Mouse (Mus musculus): ENCODE data around the gene Calm5.
"Not testable (repeated sequence)": the region's sequence is repeated elsewhere in the genome, so short reads cannot be mapped to it uniquely, and the experiment has no call there.

The Calm5 gene

DNA sequence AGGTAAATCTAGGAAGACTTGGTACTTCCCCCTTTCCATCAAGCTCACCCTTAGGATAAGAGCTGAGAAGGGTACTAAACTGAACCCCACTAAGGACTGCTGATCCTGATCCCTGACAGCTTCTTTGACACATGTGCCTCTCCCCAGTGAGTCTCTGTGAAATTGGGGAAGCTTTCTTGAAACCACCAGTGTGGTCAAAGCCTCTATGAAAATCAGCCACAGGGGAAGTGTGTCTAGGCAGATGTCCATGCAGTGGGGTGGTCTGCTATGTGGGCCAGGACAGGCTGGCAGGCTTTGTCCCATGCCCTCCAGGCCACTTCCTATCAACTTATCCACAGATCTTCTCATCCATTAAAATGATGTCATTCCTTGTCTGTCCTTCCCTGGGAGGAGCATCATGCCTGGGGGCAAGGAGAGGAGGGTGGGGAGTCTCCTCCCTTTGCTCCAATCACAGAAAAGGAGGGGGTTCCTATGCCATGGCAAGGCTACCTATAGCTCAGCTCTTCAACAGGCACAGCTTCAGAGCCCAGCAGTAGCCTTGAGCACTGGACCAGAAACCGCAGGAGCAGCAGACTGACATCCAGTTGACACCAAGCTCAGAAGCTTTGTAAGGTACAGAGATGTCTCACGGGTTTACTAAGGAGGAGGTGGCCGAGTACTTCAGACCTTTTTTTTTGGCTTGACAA is at the start of gene Calm5:
Calm5 (plus strand) TSS at position 526 of the 686 bp plus-strand sequence.
- in situ Hi-C loops (cut with MboI; ENCODE audit: low pct_unique_long_range_greater_than_20kb in 1 of 2, low sequenced_read_pairs in 2 of 2, unreplicated experiment in 1 of 2): not testable (repeated sequence)

DNA sequence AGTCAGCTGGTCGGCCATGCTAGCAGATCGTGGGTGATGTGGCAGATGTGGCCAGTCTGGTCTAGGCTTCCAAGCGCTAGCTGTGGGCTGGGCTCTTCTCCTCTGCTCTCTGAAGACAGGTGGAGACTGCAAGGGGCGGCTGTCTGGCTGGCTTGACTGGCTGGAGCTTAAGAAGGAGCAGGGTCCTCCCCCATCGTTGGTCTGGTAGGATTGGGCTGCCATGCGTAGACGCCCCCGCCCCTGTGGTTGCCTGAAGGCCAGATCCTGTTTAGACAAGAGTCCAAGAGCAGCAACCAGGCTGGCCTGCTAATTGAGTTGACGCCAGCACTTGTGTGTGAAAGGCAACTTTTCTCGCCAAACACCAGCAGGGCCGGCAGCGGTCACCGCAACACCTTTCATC is 49.8 kb upstream of the Calm5 start, which contains the start of gene Calml3:
Calml3 (minus strand) TSS at position 131 of the 400 bp plus-strand sequence.
- in situ Hi-C loops (cut with MboI; ENCODE audit: low pct_unique_long_range_greater_than_20kb in 1 of 2, low sequenced_read_pairs in 2 of 2, unreplicated experiment in 1 of 2): no loop called here

DNA sequence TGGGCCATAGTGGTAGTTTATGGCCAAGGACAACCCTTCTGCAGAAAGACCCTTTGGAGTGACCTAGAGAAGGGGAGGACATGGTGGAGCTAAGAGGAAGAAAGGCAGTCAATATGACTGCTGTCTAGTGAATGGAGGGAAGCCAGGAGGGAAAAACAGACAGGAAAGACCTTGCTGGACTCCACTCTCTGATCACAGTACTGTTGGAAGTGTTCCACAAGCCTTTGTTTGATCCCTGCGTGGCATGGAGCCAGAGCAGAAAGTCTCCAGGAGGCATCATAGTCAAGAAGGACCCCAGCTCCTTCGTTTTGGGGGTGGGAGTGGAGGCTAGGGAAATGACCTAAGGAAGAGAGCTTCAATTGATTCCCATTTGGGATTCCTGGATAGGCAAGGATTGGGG is 48.8 kb upstream of the Calm5 start:
- in situ Hi-C loops (cut with MboI; ENCODE audit: low pct_unique_long_range_greater_than_20kb in 1 of 2, low sequenced_read_pairs in 2 of 2, unreplicated experiment in 1 of 2): no loop called here

GRCm38 (mm10) chr13:3805638-3806037 is 48.3 kb upstream of the Calm5 start:
- in situ Hi-C loops (cut with MboI; ENCODE audit: low pct_unique_long_range_greater_than_20kb in 1 of 2, low sequenced_read_pairs in 2 of 2, unreplicated experiment in 1 of 2): no loop called here

DNA sequence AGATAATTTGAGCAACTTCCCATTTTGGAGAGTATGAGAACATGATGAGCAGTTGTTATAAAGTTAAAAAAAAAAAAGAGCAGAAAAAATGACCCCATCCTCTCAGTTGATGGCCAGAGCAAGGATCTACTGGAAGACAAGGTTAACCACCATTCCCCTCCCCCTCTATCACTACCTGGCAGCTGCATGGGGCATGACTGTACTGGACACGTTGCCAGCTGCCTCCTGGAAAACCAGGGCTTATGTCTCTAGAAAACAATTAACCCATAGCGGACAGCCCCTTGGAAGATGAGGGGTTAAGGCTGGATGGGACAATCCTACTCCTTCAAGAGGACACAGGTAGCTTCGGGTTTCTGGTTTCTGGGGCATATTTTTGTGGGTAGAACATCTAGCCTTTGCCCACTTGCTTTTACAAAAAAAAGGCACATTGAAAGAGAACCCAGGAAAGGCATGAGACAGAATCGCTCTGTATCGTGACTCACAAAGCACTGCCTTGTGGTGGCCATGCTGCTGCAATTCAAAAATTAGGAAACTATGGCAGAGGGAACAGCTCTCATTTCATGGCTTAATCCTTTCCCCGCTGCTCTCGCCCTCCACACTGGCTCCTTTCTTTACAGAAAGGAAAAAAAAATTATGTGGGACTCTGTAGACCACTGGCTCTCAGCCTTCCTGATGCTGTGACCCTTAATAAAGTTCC is 46.7 kb upstream of the Calm5 start:
- in situ Hi-C loops (cut with MboI; ENCODE audit: low pct_unique_long_range_greater_than_20kb in 1 of 2, low sequenced_read_pairs in 2 of 2, unreplicated experiment in 1 of 2): no loop called here

DNA sequence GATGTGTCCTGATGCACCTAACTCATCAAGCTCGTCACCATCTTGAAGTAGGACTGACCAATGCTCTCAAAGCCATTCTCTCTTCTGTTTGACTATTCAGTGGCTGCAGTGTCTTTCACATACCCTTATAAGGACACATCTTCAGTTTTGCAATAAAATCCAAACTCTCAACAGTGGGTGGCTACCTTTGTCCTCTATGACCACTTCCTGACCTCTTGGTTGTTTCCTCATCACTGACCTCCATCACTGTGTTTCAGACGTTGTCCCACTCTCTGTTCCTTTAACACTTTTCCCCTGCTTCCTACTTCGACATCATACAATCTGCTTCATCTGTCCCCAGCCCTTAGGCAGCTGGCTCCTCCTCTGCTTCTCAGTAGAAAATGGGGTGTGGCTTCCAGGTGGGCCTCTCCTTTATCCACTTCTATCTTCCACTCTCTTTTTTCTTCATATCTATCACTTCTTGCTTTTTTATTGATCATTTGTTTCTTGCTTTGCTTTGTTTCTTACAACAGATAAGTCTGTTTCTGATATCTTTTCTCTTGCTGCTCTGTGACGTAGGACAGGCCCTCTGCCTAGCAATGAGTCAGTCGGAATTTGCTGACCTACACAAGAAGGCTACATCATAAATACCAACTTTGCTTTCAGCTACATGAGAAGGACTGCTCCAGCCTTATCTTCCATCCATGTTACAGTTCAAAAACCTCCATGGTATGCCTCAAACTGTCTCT is 35.8 kb upstream of the Calm5 start:
- in situ Hi-C loops (cut with MboI; ENCODE audit: low pct_unique_long_range_greater_than_20kb in 1 of 2, low sequenced_read_pairs in 2 of 2, unreplicated experiment in 1 of 2): no loop called here

DNA sequence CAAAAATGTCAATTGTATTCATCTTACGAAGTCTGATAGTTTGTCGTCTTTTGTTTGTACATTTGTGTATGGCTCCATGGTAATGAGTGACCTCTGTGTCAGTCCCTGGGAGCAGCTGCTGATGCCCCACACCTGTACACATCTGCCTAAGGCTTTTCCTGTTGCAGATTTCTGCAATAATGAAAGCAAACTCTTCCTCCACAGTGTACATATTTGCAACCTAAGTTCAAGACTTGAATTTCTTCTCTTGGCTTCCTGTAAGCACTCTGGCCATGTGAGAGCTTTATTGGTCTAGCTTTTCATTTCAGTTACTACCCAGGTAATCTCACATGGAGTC is 35.3 kb upstream of the Calm5 start:
- in situ Hi-C loops (cut with MboI; ENCODE audit: low pct_unique_long_range_greater_than_20kb in 1 of 2, low sequenced_read_pairs in 2 of 2, unreplicated experiment in 1 of 2): no loop called here

DNA sequence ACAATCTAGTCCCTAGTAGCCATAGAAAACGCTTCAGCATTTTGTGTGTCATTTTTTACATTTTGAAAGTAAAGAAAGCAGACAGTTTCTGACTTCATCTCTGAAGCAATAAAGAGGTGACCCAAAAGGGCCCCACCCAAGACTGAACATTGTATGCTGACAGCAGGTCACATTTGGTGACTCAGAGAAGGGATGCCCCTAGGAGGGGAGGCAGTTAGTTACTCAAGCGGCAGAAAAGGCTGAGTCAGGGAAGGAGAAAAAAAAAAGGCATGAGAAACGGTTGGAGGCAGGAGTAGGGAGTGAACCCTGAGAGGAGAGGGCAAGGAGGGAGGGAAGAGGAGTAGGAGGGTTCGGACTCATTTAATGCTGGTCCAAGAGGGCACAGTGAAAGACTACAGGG is 31.9 kb upstream of the Calm5 start:
- in situ Hi-C loops (cut with MboI; ENCODE audit: low pct_unique_long_range_greater_than_20kb in 1 of 2, low sequenced_read_pairs in 2 of 2, unreplicated experiment in 1 of 2): no loop called here

GRCm38 (mm10) chr13:3825726-3826125 is 28.2 kb upstream of the Calm5 start:
- in situ Hi-C loops (cut with MboI; ENCODE audit: low pct_unique_long_range_greater_than_20kb in 1 of 2, low sequenced_read_pairs in 2 of 2, unreplicated experiment in 1 of 2): no loop called here

GRCm38 (mm10) chr13:3831546-3831945 is 22.4 kb upstream of the Calm5 start:
- in situ Hi-C loops (cut with MboI; ENCODE audit: low pct_unique_long_range_greater_than_20kb in 1 of 2, low sequenced_read_pairs in 2 of 2, unreplicated experiment in 1 of 2): no loop called here

- in situ Hi-C loops (cut with MboI; ENCODE audit: low pct_unique_long_range_greater_than_20kb in 1 of 2, low sequenced_read_pairs in 2 of 2, unreplicated experiment in 1 of 2): no loop called here
These were observed 22.0 kb upstream of the Calm5 start for GRCm38 (mm10) chr13:3831994-3832393.

DNA sequence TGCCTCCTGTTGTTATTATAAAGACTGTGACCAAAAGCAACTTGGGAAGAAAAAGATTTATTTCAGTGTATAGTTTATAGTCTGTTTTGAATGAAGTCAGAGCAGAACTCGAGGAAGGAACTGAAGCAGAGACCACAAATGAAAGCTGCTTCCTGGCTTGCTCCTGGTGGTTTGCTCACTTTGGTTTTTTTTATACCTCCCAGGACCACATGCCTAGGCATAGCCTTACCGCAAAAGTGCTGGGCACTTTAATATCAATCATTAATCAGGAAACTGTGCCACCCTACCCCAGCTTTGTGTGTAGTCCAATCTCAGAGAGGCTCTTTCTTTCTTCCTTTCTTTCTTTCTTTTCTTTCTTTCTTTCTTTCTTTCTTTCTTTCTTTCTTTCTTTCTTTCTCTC is 21.5 kb upstream of the Calm5 start:
- in situ Hi-C loops (cut with MboI; ENCODE audit: low pct_unique_long_range_greater_than_20kb in 1 of 2, low sequenced_read_pairs in 2 of 2, unreplicated experiment in 1 of 2): no loop called here

- in situ Hi-C loops (cut with MboI; ENCODE audit: low pct_unique_long_range_greater_than_20kb in 1 of 2, low sequenced_read_pairs in 2 of 2, unreplicated experiment in 1 of 2): not testable (repeated sequence)
These were observed 20.3 kb upstream of the Calm5 start for GRCm38 (mm10) chr13:3833644-3834043.

GRCm38 (mm10) chr13:3837312-3837807 is 16.6 kb upstream of the Calm5 start, which contains the start of gene Calm4:
Calm4 (plus strand) TSS chr13:3837757.
- in situ Hi-C loops (cut with MboI; ENCODE audit: low pct_unique_long_range_greater_than_20kb in 1 of 2, low sequenced_read_pairs in 2 of 2, unreplicated experiment in 1 of 2): not testable (repeated sequence)

GRCm38 (mm10) chr13:3840662-3841061 is 13.3 kb upstream of the Calm5 start:
- in situ Hi-C loops (cut with MboI; ENCODE audit: low pct_unique_long_range_greater_than_20kb in 1 of 2, low sequenced_read_pairs in 2 of 2, unreplicated experiment in 1 of 2): not testable (repeated sequence)

GRCm38 (mm10) chr13:3850330-3850729 is 3.6 kb upstream of the Calm5 start:
- in situ Hi-C loops (cut with MboI; ENCODE audit: low pct_unique_long_range_greater_than_20kb in 1 of 2, low sequenced_read_pairs in 2 of 2, unreplicated experiment in 1 of 2): no loop called here

GRCm38 (mm10) chr13:3854856-3855255 is 883 bp downstream of the Calm5 start:
- in situ Hi-C loops (cut with MboI; ENCODE audit: low pct_unique_long_range_greater_than_20kb in 1 of 2, low sequenced_read_pairs in 2 of 2, unreplicated experiment in 1 of 2): no loop called here

DNA sequence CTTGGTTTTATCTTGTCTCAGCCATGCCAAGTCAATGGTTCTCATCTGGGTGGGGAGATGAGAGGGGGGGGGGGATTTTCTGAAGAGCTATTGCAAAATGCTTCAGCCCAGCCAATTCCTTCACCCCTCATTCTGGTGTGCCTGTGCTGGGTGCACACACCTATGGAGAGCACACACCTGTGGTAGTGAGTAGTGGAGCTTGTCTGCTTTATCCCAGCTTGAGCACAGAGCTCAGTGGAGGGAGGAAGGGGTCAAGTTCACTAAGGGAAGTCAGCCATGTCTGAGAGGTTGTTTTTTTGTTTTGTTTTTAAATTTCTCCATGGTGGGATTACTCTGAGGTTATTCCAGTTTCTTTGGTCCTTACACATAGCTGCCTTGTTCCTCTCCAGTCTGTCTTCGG is 2.3 kb downstream of the Calm5 start:
- in situ Hi-C loops (cut with MboI; ENCODE audit: low pct_unique_long_range_greater_than_20kb in 1 of 2, low sequenced_read_pairs in 2 of 2, unreplicated experiment in 1 of 2): no loop called here

DNA sequence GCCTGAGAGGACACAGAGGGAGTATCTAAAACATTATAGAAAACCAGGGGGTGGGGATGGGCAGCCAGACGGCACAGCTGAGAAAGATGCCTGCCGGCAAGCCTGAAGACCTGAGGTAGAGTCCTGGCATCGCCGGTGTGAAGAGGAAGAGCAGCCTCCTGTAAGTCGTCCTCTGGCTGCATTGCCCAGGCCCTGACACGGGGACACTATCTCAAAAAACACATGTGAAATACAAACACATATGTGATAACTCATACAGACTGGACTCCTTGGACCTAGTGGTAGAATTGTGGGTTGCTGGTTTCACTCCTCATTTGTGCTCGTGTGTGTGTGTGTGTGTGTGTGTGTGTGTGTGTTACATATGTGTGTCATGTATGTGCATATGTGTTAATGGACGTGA is 7.3 kb downstream of the Calm5 start:
- in situ Hi-C loops (cut with MboI; ENCODE audit: low pct_unique_long_range_greater_than_20kb in 1 of 2, low sequenced_read_pairs in 2 of 2, unreplicated experiment in 1 of 2): no loop called here

All from mouse embryonic stem cell (cell line).